Mouse (Mus musculus) heart, postnatal 0 days (tissue): Measurements from ENCODE around the gene Siglec1. TPM values are rescaled to one million over a fixed set of nuclear protein-coding genes. Genes with fewer than 3 reads are reported as not detected.

Source experiments
- ATAC-seq: fragments of 200-750 bp; cut with Nextera tagmentation; 2 replicates; pipeline ENCODE4 v1.8.0; 2017; ENCODE audit warnings: low read depth, moderate number of reproducible peaks, moderate library complexity; ENCODE audit not compliant: insufficient read depth
- DNase-seq: peaks from one replicate; pipeline ENCODE4 v3.0.0-alpha.2; 2016; ENCODE audit warnings: low spot score
- H3K27ac ChIP-seq: fragments of 300-500 bp; sonication (generic); 2 replicates; pipeline ENCODE4 v1.5.1; 2014; ENCODE audit warnings: low read depth, mild to moderate bottlenecking
- H3K27me3 ChIP-seq: fragments of 300-500 bp; sonication (generic); 2 replicates; pipeline ENCODE4 v1.6.1; 2014; ENCODE audit warnings: low read length, mixed read lengths; ENCODE audit not compliant: control insufficient read depth, insufficient read depth
- H3K36me3 ChIP-seq: fragments of 300-500 bp; sonication (generic); replicated peaks from 2 replicates; pipeline ENCODE4 v1.6.1; 2014; ENCODE audit warnings: low read length, mixed read lengths; ENCODE audit not compliant: control insufficient read depth, insufficient read depth
- H3K4me1 ChIP-seq: fragments of 300-500 bp; sonication (generic); 2 replicates; pipeline ENCODE4 v1.6.1; 2014; ENCODE audit warnings: antibody characterized with exemption; ENCODE audit not compliant: control insufficient read depth, insufficient read depth
- H3K4me2 ChIP-seq: fragments of 300-500 bp; sonication (generic); 2 replicates; pipeline ENCODE4 v1.6.1; 2014; ENCODE audit warnings: low read depth, mild to moderate bottlenecking, low read length, moderate library complexity
- H3K4me3 ChIP-seq: fragments of 300-500 bp; sonication (generic); 2 replicates; pipeline ENCODE4 v1.5.1; 2014; ENCODE audit warnings: low read depth, low read length
- H3K9ac ChIP-seq: fragments of 300-500 bp; sonication (generic); replicated peaks from 2 replicates; pipeline ENCODE4 v1.6.1; 2014; ENCODE audit warnings: low read depth, low read length, mixed read lengths
- H3K9me3 ChIP-seq: fragments of 300-500 bp; sonication (generic); replicated peaks from 2 replicates; pipeline ENCODE4 v1.6.1; 2016; ENCODE audit warnings: low read length; ENCODE audit not compliant: control insufficient read depth
- CTCF ChIP-seq: IDR thresholded peaks from 2 replicates; pipeline ENCODE4 v1.5.1; 2016; ENCODE audit warnings: antibody characterized with exemption, control low read depth, low read depth
- EP300 ChIP-seq: IDR thresholded peaks from 2 replicates; pipeline ENCODE4 v1.6.1; 2016; ENCODE audit warnings: antibody characterized with exemption, low read depth
- WGBS: fragments of 180-500 bp; shearing (Covaris S2); extraction: QIAGEN DNeasy Blood & Tissue Kit; methylation state at CpG from one replicate; pipeline ENCODE4 v1.1.7; 2014; 5-methylcytosine and 5-hydroxymethylcytosine counted together
- microRNA-seq: library from miRNA; unstranded; fragments of <30 nt; microRNA quantifications from one replicate; pipeline ENCODE4, GENCODE M21; 2016
- polyA plus RNA-seq: library from polyadenylated mRNA; unstranded; fragments of >200 nt; fragmentation: Nextera tagmentation; extraction: Ambion mirVana; gene quantifications from 2 replicates; pipeline ENCODE4 v1.2.1, GENCODE M21; 2015
- total RNA-seq: library from RNA; depleted of rRNA; stranded (reverse); fragments of >200 nt; gene quantifications from 2 replicates; pipeline ENCODE4 v1.2.3, GENCODE M21; 2014; ENCODE audit warnings: low replicate concordance; rRNA removed

The Siglec1 gene
- total and polyA plus RNA-seq, 2 experiments from 2014 or later = 0.20 to 3.4 TPM

DNA sequence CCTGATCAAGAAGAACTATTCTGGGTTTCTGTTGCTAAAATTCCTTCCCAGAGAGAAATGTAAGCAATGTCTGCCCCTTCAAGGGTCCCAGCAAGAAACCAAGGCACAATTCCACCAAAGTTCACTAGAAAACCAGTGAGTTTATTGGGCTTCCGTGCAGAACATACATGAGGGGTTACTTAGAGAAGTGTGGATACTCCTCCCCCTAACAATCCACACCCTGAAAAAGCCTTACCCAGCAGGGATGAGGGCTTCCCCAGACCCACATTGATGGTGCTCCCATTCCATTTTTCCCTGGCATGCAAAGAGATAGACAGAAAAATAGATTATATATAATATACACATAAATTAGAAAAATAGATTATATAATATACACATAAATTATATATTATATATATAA is 55.6 kb downstream of the Siglec1 start:
- H3K4me1 ChIP-seq = no peaks in the 10 kb centered on the region
- 85% methylated on average over 1 of the region's 1 CpGs for WGBS
- TF ChIP-seq CTCF = no peak
- no peak for TF ChIP-seq EP300
- no peak overlapping the region for H3K4me3 ChIP-seq
- H3K9ac ChIP-seq = no peak overlapping the region
- ATAC-seq = no peak
- no peak for DNase-seq
- H3K36me3 ChIP-seq = peaks cover 16% of the 10 kb centered on the region
- H3K27me3 ChIP-seq = peaks cover 6% of the 10 kb centered on the region; the same call in 1 of the 2 replicates
- peaks cover 9% of the 10 kb centered on the region for H3K9me3 ChIP-seq
- H3K4me2 ChIP-seq = no peak overlapping the region
- H3K27ac ChIP-seq = no peak overlapping the region

DNA sequence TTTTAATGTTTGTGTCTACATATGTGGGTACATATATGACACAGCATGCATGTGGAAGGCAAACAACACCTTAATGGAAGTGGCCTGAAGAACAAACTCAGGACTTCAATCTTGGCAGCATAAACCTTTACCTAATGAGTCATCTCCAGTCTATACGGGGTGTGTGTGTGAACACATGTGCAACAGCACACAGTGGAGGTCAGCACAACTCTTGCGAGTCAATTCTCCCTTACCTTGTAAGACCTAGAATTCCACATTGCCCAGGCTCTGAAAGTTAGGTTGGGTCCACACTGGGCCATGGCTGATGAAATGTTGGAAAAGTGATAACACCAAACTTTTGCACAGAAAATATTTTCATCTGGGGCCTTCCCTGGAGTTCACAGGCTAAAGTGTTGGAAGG is 56.0 kb downstream of the Siglec1 start:
- no peak for DNase-seq
- Histone ChIP-seq H3K9ac (no peak overlapping the region), H3K27ac (no peak overlapping the region), H3K36me3 (peaks cover 20% of the 10 kb centered on the region), H3K4me1 (no peaks in the 10 kb centered on the region), H3K4me3 (no peak overlapping the region), H3K9me3 (peaks cover 9% of the 10 kb centered on the region), H3K27me3 (peaks cover 1% of the 10 kb centered on the region; the same call in 1 of the 2 replicates), H3K4me2 (no peak overlapping the region)
- WGBS = 85% methylated on average over 2 of the region's 2 CpGs
- TF ChIP-seq EP300 (no peak), CTCF (no peak)
- no peak for ATAC-seq

DNA sequence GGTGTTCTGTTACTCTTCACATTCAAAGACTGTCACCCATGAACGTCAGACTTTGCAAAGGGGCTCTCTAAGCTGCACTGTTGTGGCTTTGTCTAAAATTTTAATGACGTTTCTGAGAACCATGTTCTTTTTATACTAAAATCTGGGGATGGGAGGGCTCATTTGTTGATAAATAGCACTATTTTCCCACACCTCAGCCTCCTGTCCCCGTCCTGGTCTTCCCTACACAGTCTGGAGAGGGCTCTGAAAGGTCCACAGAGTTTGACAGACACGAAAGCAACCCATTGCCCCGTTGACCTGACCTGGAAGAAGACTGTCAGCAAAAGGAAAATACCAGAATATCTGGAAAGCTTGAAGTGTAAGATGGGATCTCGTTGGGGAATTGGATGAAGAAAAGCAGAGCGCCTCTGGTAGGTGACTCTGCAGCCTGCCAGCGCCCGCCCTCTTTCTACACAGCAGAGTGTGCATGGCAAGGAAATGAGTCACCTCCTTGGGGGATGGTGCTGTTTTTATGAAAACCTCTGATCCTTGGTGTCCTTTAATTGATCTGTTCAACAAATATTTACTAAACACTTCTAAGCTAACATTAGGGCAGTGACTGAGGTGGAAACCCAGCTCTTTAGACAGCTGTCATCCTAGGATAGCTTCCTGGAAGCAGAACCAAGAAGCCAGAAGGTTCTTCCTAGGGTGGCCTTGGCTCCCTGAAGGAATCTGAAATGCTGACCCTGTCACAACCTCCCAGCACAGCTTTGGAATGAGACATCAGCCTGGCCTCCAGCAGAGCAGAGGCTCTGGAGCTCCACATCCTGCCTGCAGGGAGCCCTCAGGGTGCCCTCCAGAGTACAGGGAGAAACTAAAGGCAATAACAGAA is 57.3 kb downstream of the Siglec1 start:
- peak; percentile 70 for ATAC-seq
- TF ChIP-seq EP300 (no peak), CTCF (no peak)
- 43% methylated on average over 9 of the region's 9 CpGs for WGBS
- H3K36me3 ChIP-seq = peaks cover 25% of the 10 kb centered on the region
- H3K4me2 ChIP-seq = no peak overlapping the region
- peak overlapping the region; percentile 69 for H3K27ac ChIP-seq
- no peak overlapping the region for H3K4me3 ChIP-seq
- no peak overlapping the region for H3K9ac ChIP-seq
- no peaks in the 10 kb centered on the region for H3K27me3 ChIP-seq
- H3K9me3 ChIP-seq = peaks cover 9% of the 10 kb centered on the region
- no peaks in the 10 kb centered on the region for H3K4me1 ChIP-seq
- peak; percentile 33 for DNase-seq

DNA sequence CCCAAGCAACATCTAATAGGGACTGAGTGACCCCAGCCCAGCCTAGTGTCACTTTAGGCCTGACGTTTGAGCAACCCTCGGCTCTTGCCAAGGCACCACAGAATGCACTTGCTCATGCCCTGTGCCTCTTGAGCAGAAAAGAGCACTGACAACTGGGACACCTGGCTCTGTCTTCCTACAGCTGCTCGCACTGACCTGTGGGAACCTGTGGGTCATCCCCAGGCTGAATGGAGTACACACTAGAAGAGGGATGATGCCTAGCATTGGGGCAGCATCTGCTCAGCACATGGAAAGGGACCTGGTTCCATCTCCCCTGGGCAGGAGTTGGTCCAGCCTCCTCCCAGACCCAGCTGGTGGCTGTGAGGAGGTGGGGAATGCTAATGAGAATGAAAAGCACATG is 59.6 kb downstream of the Siglec1 start:
- Histone ChIP-seq H3K4me1 (no peaks in the 10 kb centered on the region), H3K4me2 (no peak overlapping the region), H3K4me3 (no peak overlapping the region), H3K27ac (no peak overlapping the region), H3K27me3 (no peaks in the 10 kb centered on the region), H3K9me3 (no peaks in the 10 kb centered on the region), H3K36me3 (peaks cover 40% of the 10 kb centered on the region), H3K9ac (no peak overlapping the region)
- 94% methylated on average over 3 of the region's 3 CpGs for WGBS
- ATAC-seq (no peak), DNase-seq (no peak)
- TF ChIP-seq CTCF (no peak), EP300 (no peak)

DNA sequence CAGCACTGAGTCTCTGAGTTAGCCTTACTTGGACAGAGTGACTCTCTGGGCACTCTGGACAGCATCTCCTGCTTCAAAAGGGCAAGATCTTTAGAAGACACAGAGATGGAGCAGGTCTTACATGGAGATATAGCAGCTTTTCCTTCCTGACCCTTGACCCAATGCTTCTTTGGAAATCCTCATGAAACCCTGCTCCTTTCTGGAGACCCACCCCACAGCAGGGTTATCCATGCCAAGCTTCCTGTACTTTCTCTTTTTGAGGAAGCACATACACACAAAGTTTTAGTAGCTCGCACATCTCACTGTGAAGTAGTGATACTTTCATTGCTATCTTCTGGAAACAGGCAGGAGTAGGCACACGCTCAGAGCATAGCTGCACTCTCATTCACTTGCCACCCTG is 61.3 kb downstream of the Siglec1 start:
- Histone ChIP-seq H3K9ac (no peak overlapping the region), H3K4me2 (no peak overlapping the region), H3K4me1 (no peaks in the 10 kb centered on the region), H3K27ac (no peak overlapping the region), H3K27me3 (no peaks in the 10 kb centered on the region), H3K9me3 (no peaks in the 10 kb centered on the region), H3K4me3 (no peak overlapping the region), H3K36me3 (peaks cover 50% of the 10 kb centered on the region)
- no peak for DNase-seq
- WGBS = 83% methylated on average over 2 of the region's 2 CpGs
- no peak for ATAC-seq
- TF ChIP-seq EP300 (no peak), CTCF (no peak)

Small RNA genes lying within 50 kb of the gene (microRNA-seq; reads per million reads assigned to microRNA genes)
- gene Mir6973b = not detected

Other genes starting within 250 kb of the Siglec1 start
- gene 4930402H24Rik, start 180.4 kb downstream of the Siglec1 start, total RNA-seq = 82.3 and 89.9 TPM in 2 replicates
- gene 4930402H24Rik, start 180.4 kb downstream of the Siglec1 start, polyA plus RNA-seq = 39.5 and 41.8 TPM in 2 replicates
- 18.5 and 20.7 TPM in 2 replicates for gene Atrn, start 180.3 kb downstream of the Siglec1 start, total RNA-seq
- gene Atrn, start 180.3 kb downstream of the Siglec1 start, polyA plus RNA-seq = 3.2 and 3.3 TPM in 2 replicates
- 0.19 and 10.7 TPM in 2 replicates for gene Gfra4, start 43.7 kb downstream of the Siglec1 start, total RNA-seq
- gene Gfra4, start 43.7 kb downstream of the Siglec1 start, polyA plus RNA-seq = 2.2 and 2.9 TPM in 2 replicates
- 9.4 and 10.3 TPM in 2 replicates for gene Adam33, start 23.0 kb downstream of the Siglec1 start, total RNA-seq
- 4.8 and 5.2 TPM in 2 replicates for gene Adam33, start 23.0 kb downstream of the Siglec1 start, polyA plus RNA-seq
- 17.1 and 29.3 TPM in 2 replicates for gene Hspa12b, start 40.5 kb upstream of the Siglec1 start, total RNA-seq
- 7.2 and 9.0 TPM in 2 replicates for gene Hspa12b, start 40.5 kb upstream of the Siglec1 start, polyA plus RNA-seq
- not detected in 2 replicates for gene Gm11037, start 46.7 kb upstream of the Siglec1 start, total RNA-seq
- gene Gm11037, start 46.7 kb upstream of the Siglec1 start, polyA plus RNA-seq = not detected in 2 replicates
- 48.3 and 88.8 TPM in 2 replicates for gene 1700037H04Rik, start 73.3 kb upstream of the Siglec1 start, total RNA-seq
- 35.9 and 39.7 TPM in 2 replicates for gene 1700037H04Rik, start 73.3 kb upstream of the Siglec1 start, polyA plus RNA-seq
- 62.9 and 84.8 TPM in 2 replicates for gene Cenpb, start 93.3 kb upstream of the Siglec1 start, total RNA-seq
- gene Cenpb, start 93.3 kb upstream of the Siglec1 start, polyA plus RNA-seq = 7.1 and 7.8 TPM in 2 replicates
- gene Cdc25b, start 100.2 kb upstream of the Siglec1 start, total RNA-seq = 15.3 and 31.9 TPM in 2 replicates
- gene Cdc25b, start 100.2 kb upstream of the Siglec1 start, polyA plus RNA-seq = 12.1 and 15.0 TPM in 2 replicates
- 5.2 and 5.9 TPM in 2 replicates for gene Spef1, start 100.5 kb upstream of the Siglec1 start, total RNA-seq
- 0.97 and 1.2 TPM in 2 replicates for gene Spef1, start 100.5 kb upstream of the Siglec1 start, polyA plus RNA-seq
- 95.1 and 107 TPM in 2 replicates for gene Ap5s1, start 120.3 kb upstream of the Siglec1 start, total RNA-seq
- 63.6 and 65.5 TPM in 2 replicates for gene Ap5s1, start 120.3 kb upstream of the Siglec1 start, polyA plus RNA-seq
- gene Mavs, start 147.3 kb upstream of the Siglec1 start, total RNA-seq = 32.5 and 38.0 TPM in 2 replicates
- gene Mavs, start 147.3 kb upstream of the Siglec1 start, polyA plus RNA-seq = 27.4 and 27.8 TPM in 2 replicates
- gene Pank2, start 175.7 kb upstream of the Siglec1 start, total RNA-seq = 9.6 and 44.3 TPM in 2 replicates
- 18.1 and 19.2 TPM in 2 replicates for gene Pank2, start 175.7 kb upstream of the Siglec1 start, polyA plus RNA-seq